Mouse (Mus musculus): ENCODE data around the gene Itga4. TPM values are rescaled to one million over a fixed set of nuclear protein-coding genes. Genes with fewer than 3 reads are reported as not detected.

Gene Itga4
- polyA plus RNA-seq, 1 experiment from 2014 or later: 6.1 TPM

DNA sequence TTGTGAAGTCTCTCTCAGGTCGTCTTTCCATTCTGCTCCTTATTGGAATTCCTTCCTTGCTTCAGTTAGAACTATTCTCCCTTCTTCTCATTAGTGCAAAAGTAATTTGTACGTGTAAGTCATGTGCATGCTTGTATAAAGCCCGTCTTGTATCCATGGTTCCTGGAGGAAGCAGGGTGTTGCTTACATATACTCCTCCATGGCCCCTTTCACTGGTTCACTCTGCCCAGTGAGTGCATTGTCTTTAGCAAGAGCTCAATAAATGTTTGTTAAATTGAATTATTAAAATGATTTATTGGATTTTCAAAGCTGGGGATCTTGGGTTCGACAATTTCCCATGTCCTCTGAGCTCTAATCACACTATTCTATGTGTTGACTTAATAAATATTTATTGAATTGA, 29.0 kb downstream of the Itga4 start:
- H3K4me3 ChIP-seq (replicated peaks; ENCODE audit: low read length): no peak overlapping the region
- 81% methylated on average over 4 of the region's 4 CpGs for WGBS
- no peak overlapping the region for H3K9ac ChIP-seq (ENCODE audit: low read length)
- no peaks in the 10 kb centered on the region for H3K36me3 ChIP-seq (ENCODE audit: control insufficient read depth, insufficient read depth, low read length)
- H3K4me1 ChIP-seq (ENCODE audit: control insufficient read depth, insufficient read depth, low read length): no peaks in the 10 kb centered on the region
- no peak overlapping the region for H3K4me2 ChIP-seq (ENCODE audit: low read depth, low read length)
- H3K27ac ChIP-seq (ENCODE audit: low read length): no peak overlapping the region
- no peaks in the 10 kb centered on the region for H3K27me3 ChIP-seq (ENCODE audit: control insufficient read depth, insufficient read depth, low read length)
- ATAC-seq (ENCODE audit: insufficient read depth, low FRiP score): no peak
- H3K9me3 ChIP-seq (replicated peaks; ENCODE audit: control insufficient read depth, low read length): no peaks in the 10 kb centered on the region

GRCm38 (mm10) chr2:79290149-79290548, 34.9 kb downstream of the Itga4 start:
- Histone ChIP-seq H3K4me1 (ENCODE audit: control insufficient read depth, insufficient read depth, low read length) (no peaks in the 10 kb centered on the region), H3K36me3 (ENCODE audit: control insufficient read depth, insufficient read depth, low read length) (no peaks in the 10 kb centered on the region), H3K9me3 (replicated peaks; ENCODE audit: control insufficient read depth, low read length) (no peaks in the 10 kb centered on the region), H3K4me3 (replicated peaks; ENCODE audit: low read length) (no peak overlapping the region), H3K27me3 (ENCODE audit: control insufficient read depth, insufficient read depth, low read length) (no peaks in the 10 kb centered on the region), H3K9ac (ENCODE audit: low read length) (no peak overlapping the region), H3K4me2 (ENCODE audit: low read depth, low read length) (no peak overlapping the region), H3K27ac (ENCODE audit: low read length) (no peak overlapping the region)
- no peak for ATAC-seq (ENCODE audit: insufficient read depth, low FRiP score)
- 74% methylated on average over 1 of the region's 1 CpGs for WGBS

GRCm38 (mm10) chr2:79291922-79292321, 36.7 kb downstream of the Itga4 start:
- ATAC-seq (ENCODE audit: insufficient read depth, low FRiP score): no peak
- Histone ChIP-seq H3K36me3 (ENCODE audit: control insufficient read depth, insufficient read depth, low read length) (no peaks in the 10 kb centered on the region), H3K4me1 (ENCODE audit: control insufficient read depth, insufficient read depth, low read length) (no peaks in the 10 kb centered on the region), H3K27me3 (ENCODE audit: control insufficient read depth, insufficient read depth, low read length) (no peaks in the 10 kb centered on the region), H3K4me3 (replicated peaks; ENCODE audit: low read length) (no peak overlapping the region), H3K4me2 (ENCODE audit: low read depth, low read length) (no peak overlapping the region), H3K9ac (ENCODE audit: low read length) (no peak overlapping the region), H3K9me3 (replicated peaks; ENCODE audit: control insufficient read depth, low read length) (no peaks in the 10 kb centered on the region), H3K27ac (ENCODE audit: low read length) (no peak overlapping the region)
- WGBS: 76% methylated on average over 8 of the region's 8 CpGs

GRCm38 (mm10) chr2:79292431-79292830, 37.2 kb downstream of the Itga4 start:
- no peaks in the 10 kb centered on the region for H3K36me3 ChIP-seq (ENCODE audit: control insufficient read depth, insufficient read depth, low read length)
- H3K27ac ChIP-seq (ENCODE audit: low read length): no peak overlapping the region
- H3K4me3 ChIP-seq (replicated peaks; ENCODE audit: low read length): no peak overlapping the region
- no peak overlapping the region for H3K9ac ChIP-seq (ENCODE audit: low read length)
- WGBS: 77% methylated on average over 6 of the region's 6 CpGs
- H3K4me1 ChIP-seq (ENCODE audit: control insufficient read depth, insufficient read depth, low read length): no peaks in the 10 kb centered on the region
- no peaks in the 10 kb centered on the region for H3K27me3 ChIP-seq (ENCODE audit: control insufficient read depth, insufficient read depth, low read length)
- ATAC-seq (ENCODE audit: insufficient read depth, low FRiP score): no peak
- H3K9me3 ChIP-seq (replicated peaks; ENCODE audit: control insufficient read depth, low read length): no peaks in the 10 kb centered on the region
- H3K4me2 ChIP-seq (ENCODE audit: low read depth, low read length): no peak overlapping the region

GRCm38 (mm10) chr2:79302398-79302797, 47.2 kb downstream of the Itga4 start:
- no peaks in the 10 kb centered on the region for H3K27me3 ChIP-seq (ENCODE audit: control insufficient read depth, insufficient read depth, low read length)
- no peaks in the 10 kb centered on the region for H3K4me1 ChIP-seq (ENCODE audit: control insufficient read depth, insufficient read depth, low read length)
- H3K4me3 ChIP-seq (replicated peaks; ENCODE audit: low read length): no peak overlapping the region
- H3K9me3 ChIP-seq (replicated peaks; ENCODE audit: control insufficient read depth, low read length): no peaks in the 10 kb centered on the region
- no peak overlapping the region for H3K4me2 ChIP-seq (ENCODE audit: low read depth, low read length)
- H3K9ac ChIP-seq (ENCODE audit: low read length): no peak overlapping the region
- ATAC-seq (ENCODE audit: insufficient read depth, low FRiP score): no peak
- H3K36me3 ChIP-seq (ENCODE audit: control insufficient read depth, insufficient read depth, low read length): no peaks in the 10 kb centered on the region
- no peak overlapping the region for H3K27ac ChIP-seq (ENCODE audit: low read length)

DNA sequence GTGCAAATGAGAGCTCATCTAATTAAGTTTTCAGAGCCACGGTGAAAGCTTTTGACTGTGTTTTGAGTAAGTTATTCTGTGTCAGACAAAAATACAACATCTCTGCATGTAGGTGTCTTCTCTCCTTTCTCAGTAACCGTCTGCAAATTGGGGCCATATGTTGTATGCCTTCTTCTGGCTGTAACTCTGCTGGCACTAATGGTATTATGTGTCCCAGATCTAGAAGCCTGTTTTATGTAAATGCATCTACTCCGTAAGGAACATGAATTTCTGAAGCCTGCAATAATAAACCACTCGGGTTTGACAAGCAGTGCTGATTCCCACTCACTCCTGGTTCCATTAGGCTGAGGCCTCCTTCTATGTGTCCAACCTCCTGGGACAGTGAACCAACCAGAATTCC, 52.3 kb downstream of the Itga4 start:
- Histone ChIP-seq H3K36me3 (ENCODE audit: control insufficient read depth, insufficient read depth, low read length) (no peaks in the 10 kb centered on the region), H3K4me3 (replicated peaks; ENCODE audit: low read length) (no peak overlapping the region), H3K4me1 (ENCODE audit: control insufficient read depth, insufficient read depth, low read length) (no peaks in the 10 kb centered on the region), H3K4me2 (ENCODE audit: low read depth, low read length) (no peak overlapping the region), H3K9me3 (replicated peaks; ENCODE audit: control insufficient read depth, low read length) (no peaks in the 10 kb centered on the region), H3K9ac (ENCODE audit: low read length) (no peak overlapping the region), H3K27ac (ENCODE audit: low read length) (no peak overlapping the region), H3K27me3 (ENCODE audit: control insufficient read depth, insufficient read depth, low read length) (no peaks in the 10 kb centered on the region)
- no peak for ATAC-seq (ENCODE audit: insufficient read depth, low FRiP score)
- WGBS: 79% methylated on average over 4 of the region's 4 CpGs

- 84% methylated on average over 13 of the region's 13 CpGs for WGBS
- H3K27ac ChIP-seq (ENCODE audit: low read length): no peak overlapping the region
- H3K4me2 ChIP-seq (ENCODE audit: low read depth, low read length): no peak overlapping the region
- no peaks in the 10 kb centered on the region for H3K27me3 ChIP-seq (ENCODE audit: control insufficient read depth, insufficient read depth, low read length)
- no peaks in the 10 kb centered on the region for H3K9me3 ChIP-seq (replicated peaks; ENCODE audit: control insufficient read depth, low read length)
- H3K9ac ChIP-seq (ENCODE audit: low read length): no peak overlapping the region
- no peaks in the 10 kb centered on the region for H3K36me3 ChIP-seq (ENCODE audit: control insufficient read depth, insufficient read depth, low read length)
- no peak overlapping the region for H3K4me3 ChIP-seq (replicated peaks; ENCODE audit: low read length)
- ATAC-seq (ENCODE audit: insufficient read depth, low FRiP score): no peak
- no peaks in the 10 kb centered on the region for H3K4me1 ChIP-seq (ENCODE audit: control insufficient read depth, insufficient read depth, low read length)
These were observed 54.4 kb downstream of the Itga4 start for GRCm38 (mm10) chr2:79309454-79310118.

DNA sequence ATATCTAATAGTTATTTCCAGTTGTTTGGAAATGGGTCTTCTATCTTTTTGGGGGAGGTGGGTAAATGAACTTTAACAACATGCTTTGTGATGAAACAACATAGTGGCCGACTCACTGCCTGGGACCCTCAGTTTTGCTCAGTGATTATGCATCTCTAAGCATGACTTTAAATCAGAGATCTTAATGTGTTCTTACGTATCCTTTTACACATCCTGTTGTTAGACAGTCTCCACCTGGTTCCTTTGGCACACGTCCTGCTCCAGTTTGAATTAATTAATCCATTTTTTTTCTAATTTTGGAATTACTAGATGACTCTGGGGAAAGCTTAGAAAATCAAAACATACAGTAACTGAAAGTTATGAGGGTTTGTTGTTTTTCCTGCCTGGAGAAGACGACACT, 57.3 kb downstream of the Itga4 start:
- WGBS: 54% methylated on average over 4 of the region's 4 CpGs
- ATAC-seq (ENCODE audit: insufficient read depth, low FRiP score): no peak
- Histone ChIP-seq H3K4me1 (ENCODE audit: control insufficient read depth, insufficient read depth, low read length) (no peaks in the 10 kb centered on the region), H3K27me3 (ENCODE audit: control insufficient read depth, insufficient read depth, low read length) (no peaks in the 10 kb centered on the region), H3K9ac (ENCODE audit: low read length) (no peak overlapping the region), H3K27ac (ENCODE audit: low read length) (no peak overlapping the region), H3K36me3 (ENCODE audit: control insufficient read depth, insufficient read depth, low read length) (no peaks in the 10 kb centered on the region), H3K9me3 (replicated peaks; ENCODE audit: control insufficient read depth, low read length) (no peaks in the 10 kb centered on the region), H3K4me3 (replicated peaks; ENCODE audit: low read length) (no peak overlapping the region), H3K4me2 (ENCODE audit: low read depth, low read length) (no peak overlapping the region)

DNA sequence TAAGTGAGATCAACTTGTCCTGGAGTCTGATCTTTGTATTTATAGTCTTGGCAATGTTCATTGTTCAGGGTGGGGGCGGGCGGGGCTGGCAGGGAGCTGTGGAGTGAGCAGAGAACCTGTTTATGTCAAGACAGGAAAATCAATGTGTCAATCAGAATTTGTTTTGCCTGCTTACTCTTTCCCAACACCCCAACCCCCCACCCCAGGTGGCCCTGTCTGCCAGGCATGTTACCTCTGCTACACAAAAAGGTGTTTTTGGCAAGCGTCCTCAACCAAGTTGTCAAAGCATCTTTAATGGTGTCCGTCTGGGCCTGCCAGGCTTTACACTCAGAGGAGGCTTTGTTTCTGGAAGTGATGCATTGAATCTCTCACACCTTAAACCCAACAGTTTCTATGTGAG, 59.9 kb downstream of the Itga4 start:
- Histone ChIP-seq H3K27me3 (ENCODE audit: control insufficient read depth, insufficient read depth, low read length) (no peaks in the 10 kb centered on the region), H3K4me2 (ENCODE audit: low read depth, low read length) (no peak overlapping the region), H3K36me3 (ENCODE audit: control insufficient read depth, insufficient read depth, low read length) (no peaks in the 10 kb centered on the region), H3K27ac (ENCODE audit: low read length) (no peak overlapping the region), H3K4me3 (replicated peaks; ENCODE audit: low read length) (no peak overlapping the region), H3K9me3 (replicated peaks; ENCODE audit: control insufficient read depth, low read length) (no peaks in the 10 kb centered on the region), H3K4me1 (ENCODE audit: control insufficient read depth, insufficient read depth, low read length) (no peaks in the 10 kb centered on the region), H3K9ac (ENCODE audit: low read length) (no peak overlapping the region)
- 85% methylated on average over 4 of the region's 4 CpGs for WGBS
- ATAC-seq (ENCODE audit: insufficient read depth, low FRiP score): no peak

Data from stomach, embryonic 16.5 days (tissue).